Mouse (Mus musculus): ENCODE measurements around the gene Thada. TPM values are rescaled to one million over a fixed set of nuclear protein-coding genes. Genes with fewer than 3 reads are reported as not detected.
A peak's percentile ranks its signal among the peaks of the same experiment; 100 is the strongest.

Gene Thada
- polyA plus RNA-seq, 1 experiment from 2014 or later, result 7.9 TPM

- Histone ChIP-seq H3K4me3 (replicated peaks) (no peak overlapping the region), H3K9me3 (replicated peaks) (no peaks in the 10 kb centered on the region), H3K27me3 (no peaks in the 10 kb centered on the region), H3K4me2 (replicated peaks) (no peak overlapping the region), H3K4me1 (peaks cover 64% of the 10 kb centered on the region), H3K27ac (replicated peaks) (peak overlapping the region; percentile 88), H3K9ac (no peak overlapping the region), H3K36me3 (no peaks in the 10 kb centered on the region)
- ATAC-seq (ENCODE audit: insufficient number of reproducible peaks, low FRiP score, low TSS enrichment, low read depth), result 0 out of 2 replicates have a peak, but pooled peaks have one; percentile 20
- WGBS, result 58% methylated on average over 11 of the region's 11 CpGs
Measured at GRCm38 (mm10) chr17:84368213-84369014, 97.6 kb downstream of the Thada start.

- Histone ChIP-seq H3K27me3 (no peaks in the 10 kb centered on the region), H3K9ac (no peak overlapping the region), H3K4me1 (peaks cover 61% of the 10 kb centered on the region), H3K36me3 (no peaks in the 10 kb centered on the region), H3K4me3 (replicated peaks) (no peak overlapping the region), H3K4me2 (replicated peaks) (no peak overlapping the region), H3K27ac (replicated peaks) (peak overlapping the region; percentile 88), H3K9me3 (replicated peaks) (no peaks in the 10 kb centered on the region)
- peak; percentile 60 for ATAC-seq (ENCODE audit: insufficient number of reproducible peaks, low FRiP score, low TSS enrichment, low read depth)
- 31% methylated on average over 3 of the region's 3 CpGs for WGBS
Measured at GRCm38 (mm10) chr17:84367663-84368062, 98.3 kb downstream of the Thada start.

DNA sequence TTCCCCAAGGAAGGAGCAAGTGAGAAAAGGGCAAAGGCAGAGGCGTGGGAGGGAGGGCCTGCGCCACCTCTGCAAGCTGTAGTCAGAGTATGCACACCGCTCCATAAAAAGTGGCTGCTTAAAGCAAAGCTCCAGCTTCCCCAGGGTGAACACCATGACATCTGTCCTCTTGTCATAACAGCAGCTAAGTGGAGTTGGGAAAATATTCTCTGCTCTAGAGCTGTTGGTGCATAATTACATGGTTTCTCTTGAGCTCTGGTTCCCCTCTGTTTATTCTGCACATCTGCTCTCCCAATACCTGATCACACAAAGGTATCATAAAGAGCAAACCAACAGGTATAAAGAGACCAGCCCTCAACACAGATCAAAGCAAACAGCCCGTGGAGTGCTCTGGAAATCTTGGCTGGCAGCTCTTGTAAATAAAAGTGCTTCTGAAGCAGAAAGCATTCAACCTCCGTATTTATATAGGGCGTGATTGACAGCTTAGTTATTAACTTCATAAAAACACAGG lies 100.2 kb downstream of the Thada start:
- 24% methylated on average over 6 of the region's 6 CpGs for WGBS
- ATAC-seq (ENCODE audit: insufficient number of reproducible peaks, low FRiP score, low TSS enrichment, low read depth), result peak; percentile 49
- H3K36me3 ChIP-seq, result no peaks in the 10 kb centered on the region

DNA sequence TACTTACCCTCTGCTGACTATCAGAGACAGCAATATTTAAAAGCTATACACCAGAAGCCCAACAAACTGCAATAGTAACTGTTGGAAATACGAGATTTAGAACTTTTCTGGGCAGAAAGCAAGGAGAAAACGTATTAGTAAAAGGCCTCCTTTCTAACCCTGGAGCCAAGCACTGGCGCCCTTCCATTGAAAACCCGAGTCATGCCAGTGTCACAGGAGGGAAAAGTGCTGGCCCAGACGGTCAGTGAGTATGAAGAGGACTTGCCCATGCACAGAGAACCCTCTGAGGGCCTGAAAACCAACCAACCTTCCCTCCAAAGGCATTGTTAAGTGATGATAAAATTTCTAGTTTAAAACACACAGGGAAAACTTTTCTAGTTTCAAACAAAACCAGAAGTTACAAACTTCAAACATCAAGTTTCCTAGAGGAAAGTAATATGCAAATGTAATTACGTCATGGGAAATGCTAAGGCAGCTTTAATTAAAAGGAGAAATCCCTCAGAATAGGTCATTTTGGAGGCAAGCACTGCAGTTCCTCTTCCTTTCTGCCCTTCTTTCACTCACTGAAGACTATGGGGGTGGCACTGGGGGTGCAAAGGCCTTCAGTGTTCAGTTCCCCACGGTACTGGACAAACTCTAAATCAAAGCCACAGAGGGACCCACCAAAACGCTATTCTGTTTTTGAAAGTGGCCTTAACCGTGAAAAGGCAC lies 100.8 kb downstream of the Thada start:
- Histone ChIP-seq H3K27me3 (no peaks in the 10 kb centered on the region), H3K9me3 (replicated peaks) (no peaks in the 10 kb centered on the region), H3K4me3 (replicated peaks) (no peak overlapping the region), H3K4me2 (replicated peaks) (no peak overlapping the region), H3K27ac (replicated peaks) (peak overlapping the region; percentile 77), H3K36me3 (no peaks in the 10 kb centered on the region), H3K9ac (no peak overlapping the region), H3K4me1 (peaks cover 52% of the 10 kb centered on the region)
- ATAC-seq (ENCODE audit: insufficient number of reproducible peaks, low FRiP score, low TSS enrichment, low read depth), result no peak
- WGBS, result 46% methylated on average over 9 of the region's 9 CpGs

More for the DNA sequence above, 100.2 kb downstream of the Thada start:
- H3K27me3 ChIP-seq, result no peaks in the 10 kb centered on the region
- H3K27ac ChIP-seq (replicated peaks), result peak overlapping the region; percentile 77
- H3K4me3 ChIP-seq (replicated peaks), result no peak overlapping the region
- no peak overlapping the region for H3K4me2 ChIP-seq (replicated peaks)
- H3K9me3 ChIP-seq (replicated peaks), result no peaks in the 10 kb centered on the region
- H3K9ac ChIP-seq, result no peak overlapping the region
- peaks cover 58% of the 10 kb centered on the region for H3K4me1 ChIP-seq

DNA sequence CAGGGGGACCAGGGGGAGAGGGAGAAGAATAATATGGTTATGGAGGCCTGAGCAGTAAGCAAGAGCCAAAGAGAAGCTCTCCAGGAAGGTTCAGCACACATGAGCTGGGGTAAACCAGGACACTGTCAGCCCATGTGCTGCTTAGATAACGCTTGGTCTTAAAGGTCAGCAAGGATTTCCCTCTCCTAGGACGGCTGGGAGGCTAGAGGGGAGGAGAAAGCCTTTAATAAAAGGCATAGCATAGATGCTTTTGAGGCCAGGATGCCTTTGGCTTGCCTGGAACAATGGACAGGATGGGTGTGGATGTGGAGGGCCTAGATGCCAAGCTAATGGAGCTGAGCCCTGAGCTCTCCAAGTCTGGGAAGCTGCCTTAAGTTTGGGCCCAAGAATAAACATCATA lies 102.6 kb downstream of the Thada start:
- no peaks in the 10 kb centered on the region for H3K36me3 ChIP-seq
- H3K27ac ChIP-seq (replicated peaks), result 0 out of 2 replicates have a peak overlapping the region, but pooled peaks have one; percentile 17
- peaks cover 36% of the 10 kb centered on the region for H3K4me1 ChIP-seq
- 44% methylated on average over 2 of the region's 2 CpGs for WGBS
- H3K4me3 ChIP-seq (replicated peaks), result no peak overlapping the region
- H3K9me3 ChIP-seq (replicated peaks), result no peaks in the 10 kb centered on the region
- H3K4me2 ChIP-seq (replicated peaks), result no peak overlapping the region
- no peak for ATAC-seq (ENCODE audit: insufficient number of reproducible peaks, low FRiP score, low TSS enrichment, low read depth)
- H3K27me3 ChIP-seq, result no peaks in the 10 kb centered on the region
- H3K9ac ChIP-seq, result no peak overlapping the region

- Histone ChIP-seq H3K27me3 (no peaks in the 10 kb centered on the region), H3K9ac (no peak overlapping the region), H3K9me3 (replicated peaks) (no peaks in the 10 kb centered on the region), H3K4me2 (replicated peaks) (no peak overlapping the region), H3K4me3 (replicated peaks) (no peak overlapping the region), H3K27ac (replicated peaks) (0 out of 2 replicates have a peak overlapping the region, but pooled peaks have one; percentile 11), H3K36me3 (no peaks in the 10 kb centered on the region), H3K4me1 (peaks cover 31% of the 10 kb centered on the region)
- no peak for ATAC-seq (ENCODE audit: insufficient number of reproducible peaks, low FRiP score, low TSS enrichment, low read depth)
- 74% methylated on average over 13 of the region's 13 CpGs for WGBS
Measured at GRCm38 (mm10) chr17:84362581-84363286, 103.3 kb downstream of the Thada start.

GRCm38 (mm10) chr17:84361006-84361405 lies 105.0 kb downstream of the Thada start:
- Histone ChIP-seq H3K27ac (replicated peaks) (no peak overlapping the region), H3K4me1 (peaks cover 26% of the 10 kb centered on the region), H3K4me2 (replicated peaks) (no peak overlapping the region), H3K27me3 (no peaks in the 10 kb centered on the region), H3K4me3 (replicated peaks) (no peak overlapping the region), H3K36me3 (no peaks in the 10 kb centered on the region), H3K9ac (no peak overlapping the region), H3K9me3 (replicated peaks) (no peaks in the 10 kb centered on the region)
- 76% methylated on average over 1 of the region's 1 CpGs for WGBS
- no peak for ATAC-seq (ENCODE audit: insufficient number of reproducible peaks, low FRiP score, low TSS enrichment, low read depth)

- H3K4me1 ChIP-seq, result peaks cover 14% of the 10 kb centered on the region
- no peak overlapping the region for H3K4me3 ChIP-seq (replicated peaks)
- no peak overlapping the region for H3K27ac ChIP-seq (replicated peaks)
- H3K9ac ChIP-seq, result no peak overlapping the region
- no peak overlapping the region for H3K4me2 ChIP-seq (replicated peaks)
- H3K27me3 ChIP-seq, result no peaks in the 10 kb centered on the region
- no peaks in the 10 kb centered on the region for H3K9me3 ChIP-seq (replicated peaks)
- 75% methylated on average over 7 of the region's 7 CpGs for WGBS
- ATAC-seq (ENCODE audit: insufficient number of reproducible peaks, low FRiP score, low TSS enrichment, low read depth), result no peak
- H3K36me3 ChIP-seq, result no peaks in the 10 kb centered on the region
Measured at GRCm38 (mm10) chr17:84359810-84360209, 106.2 kb downstream of the Thada start.

GRCm38 (mm10) chr17:84358951-84359644 lies 106.9 kb downstream of the Thada start:
- ATAC-seq (ENCODE audit: insufficient number of reproducible peaks, low FRiP score, low TSS enrichment, low read depth), result no peak
- 94% methylated on average over 10 of the region's 10 CpGs for WGBS
- H3K27me3 ChIP-seq, result no peaks in the 10 kb centered on the region

DNA sequence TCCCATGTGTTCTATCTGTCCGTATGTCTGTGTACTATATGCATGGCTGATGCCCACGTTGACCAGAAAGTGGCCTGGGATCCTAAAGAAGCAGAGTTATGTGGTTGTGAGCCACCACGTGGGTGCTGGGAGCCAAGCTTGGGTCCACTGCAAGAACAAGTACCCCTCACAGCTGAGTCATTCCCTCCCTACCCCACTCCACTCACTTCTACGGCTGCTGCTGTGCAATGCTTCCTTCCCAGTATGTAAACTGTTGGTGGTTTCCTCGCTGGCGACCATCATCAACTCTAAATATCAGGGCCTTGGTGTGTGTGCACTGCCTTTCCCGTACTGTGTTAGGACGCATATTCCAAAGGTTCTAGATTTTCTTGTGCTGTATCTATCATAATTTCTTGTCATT lies 108.2 kb downstream of the Thada start:
- no peaks in the 10 kb centered on the region for H3K27me3 ChIP-seq
- no peaks in the 10 kb centered on the region for H3K9me3 ChIP-seq (replicated peaks)
- H3K4me2 ChIP-seq (replicated peaks), result no peak overlapping the region
- no peaks in the 10 kb centered on the region for H3K36me3 ChIP-seq
- WGBS, result 83% methylated on average over 8 of the region's 8 CpGs
- ATAC-seq (ENCODE audit: insufficient number of reproducible peaks, low FRiP score, low TSS enrichment, low read depth), result no peak
- peaks cover 16% of the 10 kb centered on the region; the same call in 1 of the 2 replicates for H3K4me1 ChIP-seq
- no peak overlapping the region for H3K27ac ChIP-seq (replicated peaks)
- no peak overlapping the region for H3K9ac ChIP-seq
- no peak overlapping the region for H3K4me3 ChIP-seq (replicated peaks)

More at GRCm38 (mm10) chr17:84358951-84359644, 106.9 kb downstream of the Thada start:
- Histone ChIP-seq H3K4me1 (peaks cover 8% of the 10 kb centered on the region; the same call in 1 of the 2 replicates), H3K27ac (replicated peaks) (no peak overlapping the region), H3K9me3 (replicated peaks) (no peaks in the 10 kb centered on the region), H3K36me3 (no peaks in the 10 kb centered on the region), H3K9ac (no peak overlapping the region), H3K4me3 (replicated peaks) (no peak overlapping the region), H3K4me2 (replicated peaks) (no peak overlapping the region)
